Mouse (Mus musculus) hindbrain, embryonic 11.5 days (tissue): Measurements from ENCODE around the gene Nacc2. TPM values are rescaled to one million over a fixed set of nuclear protein-coding genes. Genes with fewer than 3 reads are reported as not detected.

Experiments
- ATAC-seq: fragments of 200-750 bp; cut with Nextera tagmentation; 2 replicates; pipeline ENCODE4 v1.8.0; 2017; ENCODE audit warnings: mild to moderate bottlenecking, moderate TSS enrichment, moderate library complexity; ENCODE audit not compliant: low FRiP score
- DNase-seq: peaks from one replicate; pipeline ENCODE4 v3.0.0-alpha.2; 2015; ENCODE audit warnings: low spot score
- H3K27ac ChIP-seq: fragments of 300-500 bp; sonication (generic); 2 replicates; pipeline ENCODE4 v1.5.1; 2014; ENCODE audit warnings: mild to moderate bottlenecking, low read depth, low read length
- H3K27me3 ChIP-seq: fragments of 300-500 bp; sonication (generic); 2 replicates; pipeline ENCODE4 v1.6.1; 2014; ENCODE audit warnings: mild to moderate bottlenecking, low read length, moderate library complexity, mixed read lengths; ENCODE audit not compliant: control insufficient read depth, insufficient read depth
- H3K36me3 ChIP-seq: fragments of 300-500 bp; sonication (generic); 2 replicates; pipeline ENCODE4 v1.6.1; 2014; ENCODE audit warnings: mild to moderate bottlenecking, low read length, moderate library complexity, mixed read lengths; ENCODE audit not compliant: control insufficient read depth, insufficient read depth
- H3K4me1 ChIP-seq: fragments of 300-500 bp; sonication (generic); replicated peaks from 2 replicates; pipeline ENCODE4 v1.6.1; 2014; ENCODE audit warnings: low read length, mixed read lengths; ENCODE audit not compliant: control insufficient read depth, insufficient read depth
- H3K4me2 ChIP-seq: fragments of 300-500 bp; sonication (generic); replicated peaks from 2 replicates; pipeline ENCODE4 v1.6.1; 2014; ENCODE audit warnings: mild to moderate bottlenecking, low read depth, low read length
- H3K4me3 ChIP-seq: fragments of 300-500 bp; sonication (generic); 2 replicates; pipeline ENCODE4 v1.5.1; 2014; ENCODE audit warnings: low read depth, low read length
- H3K9ac ChIP-seq: fragments of 300-500 bp; sonication (generic); 2 replicates; pipeline ENCODE4 v1.6.1; 2014; ENCODE audit warnings: low read depth, low read length
- H3K9me3 ChIP-seq: fragments of 300-500 bp; sonication (generic); 2 replicates; pipeline ENCODE4 v1.6.1; 2016; ENCODE audit warnings: low read length; ENCODE audit not compliant: control insufficient read depth
- WGBS: fragments of 180-500 bp; shearing (Covaris S2); extraction: QIAGEN DNeasy Blood & Tissue Kit; methylation state at CpG from one replicate; pipeline ENCODE4 v1.1.7; 2014; 5-methylcytosine and 5-hydroxymethylcytosine counted together
- polyA plus RNA-seq: library from polyadenylated mRNA; unstranded; fragments of >200 nt; fragmentation: Nextera tagmentation; extraction: Ambion mirVana; gene quantifications from 2 replicates; pipeline ENCODE4 v1.2.1, GENCODE M21; 2014

Gene Nacc2
- polyA plus RNA-seq, 1 experiment from 2014 or later: 5.7 TPM

DNA sequence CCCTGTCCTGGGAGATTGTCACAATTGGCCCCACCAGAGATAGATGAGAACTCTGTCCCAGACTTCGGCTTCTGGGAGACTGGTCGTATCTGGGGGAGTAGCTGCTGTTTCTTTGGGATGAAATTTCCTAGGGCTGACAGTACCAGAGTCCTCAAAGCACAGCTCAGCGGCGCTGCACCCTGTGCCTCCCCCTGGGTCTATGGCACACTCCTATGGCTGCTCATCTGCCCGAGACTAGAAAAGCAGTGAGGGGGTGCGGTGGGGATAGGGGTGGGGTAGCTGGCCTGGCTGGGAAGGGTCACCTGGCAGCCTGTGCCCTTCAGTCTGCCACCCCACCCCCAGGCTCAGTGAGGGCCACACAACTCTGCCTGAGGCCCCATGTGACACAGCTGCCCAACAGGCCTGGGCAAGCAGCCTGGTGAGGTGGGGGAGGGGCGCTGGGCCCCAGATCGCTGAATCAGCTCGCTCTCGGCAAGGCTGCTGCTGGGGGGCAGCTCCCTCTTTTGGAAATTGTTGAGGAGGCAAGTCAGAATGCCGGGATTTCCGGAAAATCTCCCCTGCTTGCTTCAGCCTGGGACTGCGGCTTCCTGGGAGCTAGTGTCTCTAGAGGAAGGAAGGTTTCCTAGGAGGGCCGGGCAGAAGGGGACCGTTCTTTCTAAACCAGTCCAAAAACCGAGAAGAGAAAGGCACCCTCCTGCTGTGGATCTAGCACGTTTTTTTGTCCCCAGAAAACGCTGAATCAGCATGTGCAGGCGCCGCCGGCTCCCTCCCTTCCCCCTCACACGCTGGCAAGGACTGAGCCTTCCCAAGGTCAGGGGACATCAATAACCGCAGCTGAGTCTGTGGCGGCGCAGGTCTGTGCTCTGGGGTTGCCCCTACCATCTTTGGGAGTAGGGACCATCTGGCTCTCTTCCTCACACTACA is 9.9 kb upstream of the Nacc2 start:
- WGBS: 3% methylated on average over 25 of the region's 25 CpGs
- Histone ChIP-seq H3K27ac (peak overlapping the region; percentile 88), H3K9ac (peak overlapping the region; percentile 57), H3K36me3 (0 out of 2 replicates have a peak, but pooled peaks cover 2% of the 10 kb centered on the region), H3K9me3 (no peaks in the 10 kb centered on the region), H3K4me3 (peak overlapping the region; percentile 27), H3K4me2 (peak overlapping the region; percentile 51), H3K27me3 (no peaks in the 10 kb centered on the region), H3K4me1 (peaks cover 9% of the 10 kb centered on the region)
- DNase-seq: peak; percentile 86
- peak; percentile 79 for ATAC-seq

DNA sequence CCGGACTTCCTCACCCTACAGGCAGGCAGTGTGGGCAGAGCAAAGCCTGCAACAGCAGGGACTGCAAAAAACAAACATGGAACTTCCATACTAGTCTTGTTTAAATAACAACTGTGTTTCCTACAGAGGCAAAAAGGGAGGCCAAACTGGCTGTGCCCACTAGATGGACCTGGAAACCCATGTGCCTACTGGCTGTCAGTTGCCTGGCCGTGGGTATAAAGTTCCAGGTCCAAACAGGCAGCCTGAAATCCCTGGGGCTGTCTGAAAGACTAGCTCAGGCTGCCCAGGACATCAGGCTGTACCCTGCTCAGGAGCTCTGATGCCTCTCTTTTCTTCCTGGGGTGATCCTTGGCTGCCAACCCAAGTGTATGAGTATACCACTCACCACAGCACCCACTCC is 8.3 kb upstream of the Nacc2 start:
- no peak for DNase-seq
- Histone ChIP-seq H3K4me2 (no peak overlapping the region), H3K4me1 (peaks cover 9% of the 10 kb centered on the region), H3K27me3 (no peaks in the 10 kb centered on the region), H3K4me3 (no peak overlapping the region), H3K9ac (no peak overlapping the region), H3K27ac (no peak overlapping the region), H3K9me3 (no peaks in the 10 kb centered on the region), H3K36me3 (no peaks in the 10 kb centered on the region)
- no peak for ATAC-seq
- 90% methylated on average over 2 of the region's 2 CpGs for WGBS

DNA sequence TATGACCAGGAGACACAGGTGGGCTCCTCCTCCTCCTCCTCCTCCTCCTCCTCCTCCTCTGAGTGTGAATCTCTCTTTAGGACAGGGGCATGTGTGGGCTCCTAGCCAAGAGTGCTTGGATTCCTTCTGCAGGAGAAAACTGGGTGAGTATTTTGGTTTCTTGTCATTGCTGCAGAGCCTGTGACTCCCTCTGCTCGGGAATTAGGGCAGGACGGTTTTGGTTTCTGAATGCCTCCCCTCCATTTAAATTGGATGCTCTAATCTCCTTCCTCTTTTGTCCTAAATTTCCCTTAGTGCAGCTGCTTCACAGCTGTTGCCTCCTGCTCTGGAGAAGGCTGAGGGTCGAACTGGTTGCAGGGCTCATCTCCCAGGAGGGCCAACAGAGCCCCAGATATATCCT is 6.9 kb upstream of the Nacc2 start:
- no peaks in the 10 kb centered on the region for H3K9me3 ChIP-seq
- H3K9ac ChIP-seq: no peak overlapping the region
- H3K27ac ChIP-seq: no peak overlapping the region
- no peak for DNase-seq
- peaks cover 9% of the 10 kb centered on the region for H3K4me1 ChIP-seq
- 65% methylated on average over 3 of the region's 3 CpGs for WGBS
- ATAC-seq: no peak
- H3K4me2 ChIP-seq: no peak overlapping the region
- H3K4me3 ChIP-seq: no peak overlapping the region
- no peaks in the 10 kb centered on the region for H3K36me3 ChIP-seq
- no peaks in the 10 kb centered on the region for H3K27me3 ChIP-seq

DNA sequence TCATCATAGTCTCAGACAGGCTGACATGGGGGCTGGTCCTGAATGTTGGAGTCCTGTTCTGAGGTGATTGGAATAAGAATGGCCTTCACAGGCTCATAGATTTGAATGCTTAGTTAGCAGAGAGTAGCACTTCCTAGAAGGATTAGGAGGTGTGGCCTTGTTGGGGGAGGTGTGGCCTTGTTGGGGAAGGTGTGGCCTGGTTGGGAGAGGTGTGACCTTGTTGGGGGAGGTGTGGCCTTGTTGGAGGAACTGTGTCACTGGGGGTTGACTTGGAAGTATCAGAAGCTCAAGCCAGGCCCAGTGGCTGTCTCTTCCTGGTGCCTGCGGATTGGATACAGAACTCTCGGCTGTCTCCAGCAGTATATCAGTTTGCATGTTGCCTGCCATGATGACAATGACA is 6.3 kb upstream of the Nacc2 start:
- H3K4me2 ChIP-seq: no peak overlapping the region
- H3K9me3 ChIP-seq: no peaks in the 10 kb centered on the region
- H3K27me3 ChIP-seq: no peaks in the 10 kb centered on the region
- no peak for DNase-seq
- H3K9ac ChIP-seq: no peak overlapping the region
- no peak for ATAC-seq
- H3K4me1 ChIP-seq: peaks cover 9% of the 10 kb centered on the region
- WGBS: 96% methylated on average over 2 of the region's 2 CpGs
- no peak overlapping the region for H3K27ac ChIP-seq
- H3K36me3 ChIP-seq: no peaks in the 10 kb centered on the region
- H3K4me3 ChIP-seq: no peak overlapping the region

DNA sequence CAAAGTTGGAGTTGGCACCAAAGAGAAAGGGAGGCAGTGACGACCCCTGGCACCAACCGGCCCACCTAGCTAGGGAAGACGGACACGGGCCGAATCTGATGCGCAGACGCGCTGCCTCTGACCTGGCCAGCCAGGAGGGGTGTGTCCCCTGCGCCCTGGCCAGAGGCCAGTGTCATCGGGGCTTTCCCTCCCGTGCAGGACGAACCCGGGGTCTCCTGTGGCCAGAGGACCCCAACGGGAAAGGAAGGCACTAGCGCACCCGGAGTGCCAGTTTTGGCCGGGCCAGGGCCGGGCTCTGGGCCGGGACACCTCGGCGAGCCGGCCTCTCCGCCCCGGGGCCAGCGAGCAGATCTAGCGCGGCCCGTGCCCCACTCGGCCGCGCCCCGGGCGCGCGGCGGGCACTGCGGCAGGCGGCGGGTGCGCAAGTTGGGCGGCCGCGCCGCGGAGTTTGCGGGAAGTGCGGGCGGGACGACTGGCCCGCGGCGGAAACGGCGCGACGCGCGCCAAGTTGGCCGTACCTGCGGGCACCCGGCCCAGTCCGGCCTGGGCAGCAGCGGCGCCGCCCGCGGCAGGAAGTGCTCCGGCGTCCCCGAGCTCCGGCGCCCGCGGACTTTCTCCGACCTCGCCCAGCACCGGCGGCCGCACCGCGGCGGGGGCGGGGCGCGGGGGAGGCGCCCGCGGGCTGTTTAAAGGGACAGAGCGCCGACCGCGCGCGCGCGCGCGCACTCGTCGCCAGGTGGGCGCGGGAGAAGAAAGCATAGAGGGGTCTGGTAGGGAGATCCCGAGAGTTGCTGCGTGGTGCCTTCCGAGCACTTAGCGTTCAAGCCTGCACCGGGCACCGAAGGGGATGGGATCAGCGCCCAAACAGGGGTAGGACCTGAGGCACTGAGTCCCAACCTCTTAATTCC is 595 bp downstream of the Nacc2 start:
- H3K9me3 ChIP-seq: no peaks in the 10 kb centered on the region
- ATAC-seq (no peak), DNase-seq (peak; percentile 60)
- peak overlapping the region; percentile 59 for H3K9ac ChIP-seq
- H3K27ac ChIP-seq: no peak overlapping the region
- peak overlapping the region; percentile 99 for H3K4me2 ChIP-seq
- under 1% methylated on average over 88 of the region's 109 CpGs for WGBS
- no peaks in the 10 kb centered on the region for H3K36me3 ChIP-seq
- peaks cover 7% of the 10 kb centered on the region for H3K4me1 ChIP-seq
- peak overlapping the region; percentile 72 for H3K4me3 ChIP-seq
- H3K27me3 ChIP-seq: peaks cover 38% of the 10 kb centered on the region

DNA sequence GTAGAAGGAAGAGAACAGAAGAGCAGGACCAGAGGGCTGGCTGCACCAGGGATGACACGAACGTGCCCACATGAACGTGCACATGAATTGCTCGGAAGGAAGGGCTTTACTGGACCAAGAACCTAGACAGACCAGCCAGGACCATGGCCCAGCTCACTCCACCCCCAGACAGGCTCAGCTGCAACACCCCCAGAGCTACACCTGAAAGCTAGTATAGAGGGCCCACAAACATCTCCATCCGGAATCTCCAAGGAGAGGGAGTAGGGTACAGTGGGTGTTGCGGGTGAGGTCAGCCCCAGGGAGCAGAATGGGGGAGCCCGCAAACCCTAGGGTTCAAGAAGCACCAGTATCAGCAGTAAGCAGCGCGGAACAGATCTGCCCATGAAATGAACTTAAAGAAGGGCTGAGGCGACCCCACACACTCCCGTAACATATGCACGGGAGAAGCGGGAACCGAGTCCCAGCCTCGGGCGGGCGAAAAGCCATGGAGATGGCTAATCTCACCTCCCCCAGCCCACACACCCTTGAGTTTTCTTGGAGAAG is 1.4 kb downstream of the Nacc2 start:
- Histone ChIP-seq H3K27ac (no peak overlapping the region), H3K4me1 (peaks cover 7% of the 10 kb centered on the region), H3K4me3 (peak overlapping the region; percentile 72), H3K9ac (no peak overlapping the region), H3K36me3 (no peaks in the 10 kb centered on the region), H3K9me3 (no peaks in the 10 kb centered on the region), H3K4me2 (peak overlapping the region; percentile 99), H3K27me3 (peaks cover 38% of the 10 kb centered on the region)
- DNase-seq: no peak
- no peak for ATAC-seq
- WGBS: 21% methylated on average over 17 of the region's 17 CpGs

DNA sequence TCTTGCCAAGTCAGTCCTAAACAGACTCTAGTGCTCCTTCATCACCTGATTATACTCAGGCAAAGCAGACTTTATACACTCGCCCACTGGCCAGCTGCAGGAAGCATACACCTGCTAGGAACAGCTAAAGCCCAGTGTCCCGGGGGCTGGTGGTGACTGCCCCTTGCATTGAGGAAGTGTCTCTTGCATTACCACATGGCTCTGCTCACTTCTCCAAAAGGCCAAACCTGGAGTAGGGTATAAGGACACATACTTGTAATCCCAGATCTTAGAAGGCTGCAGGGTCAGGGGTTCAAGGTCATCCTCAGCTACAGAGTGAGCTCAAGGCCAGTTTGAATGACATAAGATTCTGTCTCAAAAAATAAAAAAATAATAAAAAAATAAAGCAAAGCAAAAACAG is 3.4 kb downstream of the Nacc2 start:
- Histone ChIP-seq H3K9me3 (no peaks in the 10 kb centered on the region), H3K4me3 (no peak overlapping the region), H3K27ac (no peak overlapping the region), H3K4me2 (no peak overlapping the region), H3K9ac (no peak overlapping the region), H3K36me3 (no peaks in the 10 kb centered on the region), H3K27me3 (peaks cover 38% of the 10 kb centered on the region), H3K4me1 (peaks cover 7% of the 10 kb centered on the region)
- WGBS: 76% methylated on average over 2 of the region's 2 CpGs
- DNase-seq (no peak), ATAC-seq (no peak)

DNA sequence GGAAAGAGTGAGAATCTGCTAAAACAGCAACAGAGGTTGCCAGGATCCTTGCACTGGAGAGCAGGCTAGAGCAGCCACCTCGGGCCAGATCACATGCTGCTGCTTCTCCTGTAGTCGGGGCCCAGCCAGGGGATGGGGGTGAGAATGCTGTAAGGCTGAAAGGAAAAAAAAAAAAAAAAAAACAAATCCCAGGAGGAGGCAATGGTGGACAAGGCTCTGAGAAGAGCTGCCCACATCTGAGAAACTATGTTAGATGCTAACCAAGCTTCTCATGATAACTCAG is 3.8 kb downstream of the Nacc2 start:
- no peak overlapping the region for H3K9ac ChIP-seq
- ATAC-seq (no peak), DNase-seq (no peak)
- WGBS: 28% methylated on average over 2 of the region's 2 CpGs
- H3K9me3 ChIP-seq: no peaks in the 10 kb centered on the region
- H3K4me2 ChIP-seq: no peak overlapping the region
- H3K4me1 ChIP-seq: peaks cover 7% of the 10 kb centered on the region
- H3K27ac ChIP-seq: no peak overlapping the region
- H3K4me3 ChIP-seq: no peak overlapping the region
- H3K36me3 ChIP-seq: no peaks in the 10 kb centered on the region
- peaks cover 38% of the 10 kb centered on the region for H3K27me3 ChIP-seq
